Mouse (Mus musculus): ENCODE data around the gene Senp1.

DNA sequence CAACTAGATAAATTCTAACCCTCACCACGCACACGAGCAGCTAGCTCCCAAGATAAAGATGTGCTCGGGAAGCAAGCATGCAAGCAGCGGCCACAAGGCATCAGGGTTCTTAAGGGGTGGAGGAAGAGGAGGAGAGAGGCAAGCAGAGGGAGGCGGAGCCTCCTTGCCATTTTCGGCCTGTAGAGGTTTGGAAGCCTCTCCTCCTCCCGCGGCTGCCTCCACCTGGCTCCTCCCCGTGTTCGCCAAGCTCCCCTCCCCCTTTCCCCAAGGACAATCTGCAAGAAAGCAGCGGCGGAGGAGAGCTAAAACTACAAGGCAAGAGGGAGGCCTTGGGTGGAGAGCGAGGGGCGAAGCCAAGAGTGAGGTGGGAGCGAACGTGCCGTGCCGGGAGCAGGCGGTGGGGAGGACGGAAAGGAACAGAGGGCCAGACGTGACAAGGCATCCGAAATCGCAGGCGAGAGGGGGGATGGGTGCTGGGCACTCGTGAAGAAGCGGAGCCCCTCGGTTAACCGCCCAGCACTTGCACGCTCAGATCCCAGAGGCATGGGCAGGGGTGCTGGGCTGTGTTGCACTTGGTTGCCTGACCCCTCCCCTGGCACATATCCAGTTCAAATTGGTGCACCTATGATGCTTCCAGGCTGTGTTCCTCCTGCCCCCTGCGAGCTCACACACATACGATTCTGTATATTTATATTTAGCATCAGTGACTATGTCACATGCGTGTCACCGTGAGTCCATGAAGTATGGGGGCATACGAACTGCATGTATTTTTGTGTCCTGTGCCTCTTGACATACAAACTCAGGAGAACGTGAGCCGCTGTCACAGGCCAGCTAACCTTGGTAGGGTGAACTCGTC lies 15.0 kb upstream of the Senp1 start:
- TF ChIP-seq POLR2A (IDR thresholded peaks at IDR 0.05; ENCODE audit: extremely low read depth, insufficient read depth, low read length) (0 out of 2 replicates have a peak, but pooled peaks have one; percentile 3), CTCF (IDR thresholded peaks at IDR 0.05; ENCODE audit: low read depth, low read length) (no peak)

All from liver, adult 2 months (tissue).